Mouse (Mus musculus) macrophage (primary cell): ENCODE measurements at regions not wholly inside any gene's neighbourhood (a gene's known extent, or its start where the extent isn't known, plus 50 kb on each side); places are given as distances from the start of the nearest gene placed in this dataset.

Source experiments
- H3K27ac ChIP-seq: fragments of 350-480 bp; formaldehyde crosslinking; 2 replicates; pipeline ENCODE4 v1.9.0; 2021
- H3K36me3 ChIP-seq: fragments of 350-480 bp; formaldehyde crosslinking; 2 replicates; pipeline ENCODE4 v1.9.0; 2021; ENCODE audit errors: inconsistent target
- H3K4me3 ChIP-seq: fragments of 350-480 bp; formaldehyde crosslinking; 2 replicates; pipeline ENCODE4 v1.9.0; 2021; ENCODE audit errors: inconsistent target
- H3K79me2 ChIP-seq: fragments of 350-480 bp; formaldehyde crosslinking; 2 replicates; pipeline ENCODE4 v1.9.0; 2021; ENCODE audit errors: inconsistent target
- WGBS: methylation state at CpG from one replicate; pipeline ENCODE4 v1.1.7; 2026; ENCODE audit warnings: inconsistent platforms; ENCODE audit not compliant: missing documents; 5-methylcytosine and 5-hydroxymethylcytosine counted together

- H3K79me2 ChIP-seq = no peaks in the 10 kb centered on the region
- no peaks in the 10 kb centered on the region for H3K36me3 ChIP-seq
- no peak overlapping the region for H3K4me3 ChIP-seq
- no peak overlapping the region for H3K27ac ChIP-seq
- WGBS = 97% methylated on average over 9 of the region's 9 CpGs
Measured at GRCm38 (mm10) chr10:18907276-18907960, 62.6 kb downstream of the Perp start.

- H3K36me3 ChIP-seq = no peaks in the 10 kb centered on the region
- no peaks in the 10 kb centered on the region for H3K79me2 ChIP-seq
- no peak overlapping the region for H3K4me3 ChIP-seq
- no peak overlapping the region for H3K27ac ChIP-seq
- 92% methylated on average over 3 of the region's 3 CpGs for WGBS
Measured at GRCm38 (mm10) chr10:18909307-18909706, 64.5 kb downstream of the Perp start.

- Histone ChIP-seq H3K27ac (no peak overlapping the region), H3K36me3 (no peaks in the 10 kb centered on the region), H3K4me3 (no peak overlapping the region), H3K79me2 (no peaks in the 10 kb centered on the region)
- 8% methylated on average over 2 of the region's 2 CpGs for WGBS
Measured at GRCm38 (mm10) chr10:18910898-18911297, 66.1 kb downstream of the Perp start.

GRCm38 (mm10) chr10:18917120-18917616, 72.3 kb downstream of the Perp start:
- peak overlapping the region; percentile 48 for H3K27ac ChIP-seq
- no peaks in the 10 kb centered on the region for H3K36me3 ChIP-seq
- 0% methylated on average over 6 of the region's 6 CpGs for WGBS
- peak overlapping the region; percentile 12; the same call in 1 of the 2 replicates for H3K4me3 ChIP-seq
- H3K79me2 ChIP-seq = no peaks in the 10 kb centered on the region

DNA sequence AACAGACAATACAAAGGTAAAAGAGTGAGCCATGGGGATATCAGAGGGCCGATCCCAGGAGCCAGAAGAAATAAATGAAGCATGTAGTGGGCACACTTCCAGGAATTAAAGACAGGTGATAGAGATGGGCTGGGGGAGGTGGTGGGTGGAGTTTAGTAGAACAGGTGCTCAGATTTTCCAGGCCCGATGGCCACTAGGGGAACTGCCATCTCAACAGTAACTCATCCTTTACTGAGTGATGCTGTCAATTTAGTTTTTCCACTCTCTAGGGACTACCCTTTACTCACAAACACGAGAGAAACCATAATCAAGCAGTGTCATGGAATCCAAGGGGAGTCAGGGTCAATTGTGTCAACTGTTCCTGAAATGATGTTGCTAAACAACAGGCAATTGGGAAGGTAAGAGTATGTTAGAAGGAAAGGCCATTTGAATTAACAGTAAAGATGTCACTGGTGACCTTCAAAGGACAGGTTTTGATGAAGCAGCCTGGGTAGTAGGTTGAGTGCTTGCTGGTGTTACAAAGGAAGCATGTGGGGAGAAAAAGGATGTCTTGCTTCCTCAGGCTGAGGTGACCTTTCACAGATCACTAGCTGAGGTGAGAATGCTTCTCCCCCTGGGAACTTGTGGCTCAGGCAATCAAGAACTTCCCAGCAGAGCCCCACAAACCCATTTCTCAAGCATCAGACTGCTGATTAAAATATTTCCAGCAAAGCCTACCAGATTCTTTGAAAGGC, 78.4 kb downstream of the Perp start:
- Histone ChIP-seq H3K36me3 (no peaks in the 10 kb centered on the region), H3K79me2 (no peaks in the 10 kb centered on the region), H3K4me3 (no peak overlapping the region), H3K27ac (no peak overlapping the region)
- 88% methylated on average over 3 of the region's 3 CpGs for WGBS

GRCm38 (mm10) chr10:18927811-18928210, 83.0 kb downstream of the Perp start:
- Histone ChIP-seq H3K36me3 (no peaks in the 10 kb centered on the region), H3K27ac (no peak overlapping the region), H3K4me3 (no peak overlapping the region), H3K79me2 (no peaks in the 10 kb centered on the region)
- 46% methylated on average over 2 of the region's 2 CpGs for WGBS

- peak overlapping the region; percentile 84 for H3K27ac ChIP-seq
- WGBS = 7% methylated on average over 2 of the region's 2 CpGs
- no peaks in the 10 kb centered on the region for H3K79me2 ChIP-seq
- H3K4me3 ChIP-seq = no peak overlapping the region
- H3K36me3 ChIP-seq = no peaks in the 10 kb centered on the region
Measured at GRCm38 (mm10) chr10:18931344-18931743, 84.1 kb downstream of the Tnfaip3 start.

DNA sequence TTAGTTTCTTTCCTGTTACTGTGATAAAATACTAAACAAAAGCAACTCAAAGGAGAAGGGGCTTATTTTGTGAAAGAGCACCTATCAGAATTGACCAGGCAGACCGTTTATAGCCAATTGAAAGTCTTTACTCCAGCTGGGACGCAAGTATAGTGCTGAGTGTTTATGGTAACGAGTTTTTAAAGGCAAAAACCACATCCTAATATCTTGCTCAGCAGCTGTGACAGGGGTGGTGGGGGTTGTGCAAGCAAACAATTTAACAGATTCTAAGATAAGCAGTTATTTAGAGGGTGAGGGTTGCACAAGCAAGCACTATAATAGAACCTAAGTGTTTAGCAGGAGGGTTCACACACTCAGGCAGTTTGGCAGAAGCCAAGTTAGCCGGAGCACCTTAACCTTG, 74.0 kb downstream of the Tnfaip3 start:
- no peaks in the 10 kb centered on the region for H3K36me3 ChIP-seq
- WGBS = 10% methylated on average over 4 of the region's 4 CpGs
- H3K27ac ChIP-seq = peak overlapping the region; percentile 93
- no peaks in the 10 kb centered on the region for H3K79me2 ChIP-seq
- H3K4me3 ChIP-seq = no peak overlapping the region

- no peaks in the 10 kb centered on the region for H3K79me2 ChIP-seq
- H3K27ac ChIP-seq = peak overlapping the region; percentile 93
- H3K4me3 ChIP-seq = no peak overlapping the region
- WGBS = 47% methylated on average over 7 of the region's 7 CpGs
- no peaks in the 10 kb centered on the region for H3K36me3 ChIP-seq
Measured at GRCm38 (mm10) chr10:18941908-18942307, 73.5 kb downstream of the Tnfaip3 start.

GRCm38 (mm10) chr10:18943296-18944075, 72.0 kb downstream of the Tnfaip3 start:
- Histone ChIP-seq H3K79me2 (no peaks in the 10 kb centered on the region), H3K27ac (peak overlapping the region; percentile 93), H3K4me3 (no peak overlapping the region), H3K36me3 (no peaks in the 10 kb centered on the region)
- 3% methylated on average over 6 of the region's 6 CpGs for WGBS

- H3K79me2 ChIP-seq = no peaks in the 10 kb centered on the region
- H3K27ac ChIP-seq = no peak overlapping the region
- H3K4me3 ChIP-seq = no peak overlapping the region
- no peaks in the 10 kb centered on the region for H3K36me3 ChIP-seq
Measured at GRCm38 (mm10) chr10:18946727-18947126, 68.7 kb downstream of the Tnfaip3 start.
